Mouse (Mus musculus) hindbrain, embryonic 16.5 days (tissue): ENCODE measurements at regions not wholly inside any gene's neighbourhood (a gene's known extent, or its start where the extent isn't known, plus 50 kb on each side); places are given as distances from the start of the nearest gene placed in this dataset.

Experiments
- ATAC-seq: fragments of 200-750 bp; cut with Nextera tagmentation; 2 replicates; pipeline ENCODE4 v1.8.0; 2017; ENCODE audit warnings: moderate TSS enrichment, moderate library complexity
- H3K27ac ChIP-seq: fragments of 300-500 bp; sonication (generic); 2 replicates; pipeline ENCODE4 v1.5.1; 2014; ENCODE audit warnings: low read depth, mild to moderate bottlenecking, control low read depth, low read length, moderate library complexity
- H3K27me3 ChIP-seq: fragments of 300-500 bp; sonication (generic); replicated peaks from 2 replicates; pipeline ENCODE4 v1.6.1; 2014; ENCODE audit warnings: low read length; ENCODE audit not compliant: control insufficient read depth, insufficient read depth
- H3K36me3 ChIP-seq: fragments of 300-500 bp; sonication (generic); 2 replicates; pipeline ENCODE4 v1.6.1; 2014; ENCODE audit warnings: mild to moderate bottlenecking, low read length, moderate library complexity, mixed read lengths; ENCODE audit not compliant: control insufficient read depth, insufficient read depth
- H3K4me1 ChIP-seq: fragments of 300-500 bp; sonication (generic); 2 replicates; pipeline ENCODE4 v1.6.1; 2014; ENCODE audit warnings: low read depth, low read length; ENCODE audit not compliant: control insufficient read depth, insufficient read depth
- H3K4me2 ChIP-seq: fragments of 300-500 bp; sonication (generic); 2 replicates; pipeline ENCODE4 v1.6.1; 2014; ENCODE audit warnings: mild to moderate bottlenecking, low read length, control low read depth, moderate library complexity
- H3K4me3 ChIP-seq: fragments of 300-500 bp; sonication (generic); 2 replicates; pipeline ENCODE4 v1.5.1; 2014; ENCODE audit warnings: mild to moderate bottlenecking, low read length, control low read depth, moderate library complexity
- H3K9ac ChIP-seq: fragments of 300-500 bp; sonication (generic); 2 replicates; pipeline ENCODE4 v1.6.1; 2014; ENCODE audit warnings: low read depth, mild to moderate bottlenecking, control low read depth, low read length, moderate library complexity
- H3K9me3 ChIP-seq: fragments of 300-500 bp; sonication (generic); 2 replicates; pipeline ENCODE4 v1.6.1; 2014; ENCODE audit warnings: mild to moderate bottlenecking, low read length, moderate library complexity; ENCODE audit not compliant: control insufficient read depth
- WGBS: fragments of 180-500 bp; shearing (Covaris S2); extraction: QIAGEN DNeasy Blood & Tissue Kit; methylation state at CpG from one replicate; pipeline ENCODE4 v1.1.7; 2014; 5-methylcytosine and 5-hydroxymethylcytosine counted together

DNA sequence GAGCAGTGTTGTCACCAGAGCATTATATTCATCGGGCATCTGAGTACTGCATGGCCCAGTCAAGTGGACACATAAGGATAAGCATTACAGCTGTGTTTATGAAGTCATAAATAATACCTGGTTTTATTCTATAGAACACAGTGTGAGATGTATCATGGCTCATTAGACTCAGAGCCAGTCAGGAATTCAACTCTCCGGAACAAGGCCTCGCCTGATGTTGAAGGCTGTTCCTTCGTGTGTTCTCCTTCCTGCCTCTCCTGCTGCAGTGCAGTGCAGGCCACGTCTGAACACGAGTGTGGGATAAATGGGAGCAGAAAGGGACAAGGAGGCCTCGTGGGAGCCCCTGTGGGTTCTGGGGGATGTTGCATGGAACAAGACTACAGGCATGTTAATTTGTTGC is 55.6 kb upstream of the Spats2l start:
- Histone ChIP-seq H3K27ac (no peak overlapping the region), H3K9ac (no peak overlapping the region), H3K9me3 (no peaks in the 10 kb centered on the region), H3K36me3 (no peaks in the 10 kb centered on the region), H3K4me2 (no peak overlapping the region), H3K4me3 (no peak overlapping the region), H3K4me1 (no peaks in the 10 kb centered on the region), H3K27me3 (no peaks in the 10 kb centered on the region)
- ATAC-seq: no peak
- WGBS: 70% methylated on average over 7 of the region's 7 CpGs
